Mouse (Mus musculus) thymus, adult 18-20 months (tissue): Measurements from ENCODE around the gene 4933427D14Rik.
"Not testable (repeated sequence)": the region's sequence is repeated elsewhere in the genome, so short reads cannot be mapped to it uniquely, and the experiment has no call there.

Experiments
- DNase-seq, 2 experiments: peaks; one replicate each; pipeline ENCODE4 v3.0.0; 2022; ENCODE audit warnings: mixed read lengths in 2 of 2

4933427D14Rik gene

DNA sequence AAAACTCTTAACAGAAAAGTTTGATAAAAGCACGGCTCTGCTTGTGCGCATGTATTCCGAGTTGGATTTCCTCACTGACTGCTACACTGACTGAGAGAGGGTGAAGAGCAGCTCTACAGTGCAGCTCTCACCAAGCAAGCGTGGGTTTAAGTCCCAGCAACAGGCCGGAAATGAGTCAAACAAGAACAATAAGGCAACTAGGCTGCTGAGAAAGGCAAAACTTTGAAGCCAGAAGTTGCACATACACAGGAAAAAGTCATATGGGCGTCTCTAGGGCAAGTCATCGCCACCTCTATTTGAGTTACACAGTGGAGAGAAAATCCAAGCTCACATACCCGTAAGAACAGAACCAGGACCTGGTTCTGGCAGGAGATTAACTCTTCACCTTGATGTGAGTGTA is 10.8 kb downstream of the 4933427D14Rik start:
- DNase-seq, result no peak

DNA sequence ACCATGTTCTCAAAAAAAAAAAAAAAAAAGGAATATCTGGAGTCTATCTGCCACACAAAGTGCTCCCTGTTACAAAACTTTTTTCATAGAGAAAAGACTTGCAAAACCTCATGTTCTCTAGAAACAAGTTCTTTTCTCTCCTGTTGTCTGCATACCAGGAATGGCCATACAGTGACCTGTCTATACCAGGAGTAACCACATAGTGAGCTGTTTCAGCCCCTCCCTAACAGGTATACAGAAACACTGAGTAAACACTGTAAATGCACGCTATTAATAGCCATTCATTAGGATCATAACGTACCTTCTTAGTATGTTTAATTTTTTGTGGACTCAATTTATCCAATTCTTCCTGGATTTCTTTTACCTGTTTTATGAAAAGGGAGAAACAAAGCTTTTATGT is 13.0 kb downstream of the 4933427D14Rik start:
- DNase-seq, result no peak

DNA sequence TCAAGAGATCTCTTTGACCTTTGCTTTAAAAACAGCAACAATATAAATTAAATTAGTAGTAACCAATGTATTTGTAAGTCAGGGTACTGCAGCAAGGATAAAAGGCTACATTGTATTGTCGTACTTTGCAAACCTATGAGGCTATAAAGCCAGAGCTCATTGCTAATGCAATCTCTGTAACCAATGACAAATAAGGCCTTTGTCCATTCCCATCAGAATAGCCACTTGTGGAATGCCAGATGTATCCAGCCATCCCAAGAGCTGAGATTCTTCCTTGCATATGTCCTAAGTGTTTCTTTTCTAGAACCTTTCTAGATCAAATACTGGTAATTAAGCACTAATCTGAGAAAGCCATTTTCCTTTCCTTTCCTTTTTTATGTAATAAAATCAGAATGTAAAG is 16.4 kb downstream of the 4933427D14Rik start:
- no peak for DNase-seq

DNA sequence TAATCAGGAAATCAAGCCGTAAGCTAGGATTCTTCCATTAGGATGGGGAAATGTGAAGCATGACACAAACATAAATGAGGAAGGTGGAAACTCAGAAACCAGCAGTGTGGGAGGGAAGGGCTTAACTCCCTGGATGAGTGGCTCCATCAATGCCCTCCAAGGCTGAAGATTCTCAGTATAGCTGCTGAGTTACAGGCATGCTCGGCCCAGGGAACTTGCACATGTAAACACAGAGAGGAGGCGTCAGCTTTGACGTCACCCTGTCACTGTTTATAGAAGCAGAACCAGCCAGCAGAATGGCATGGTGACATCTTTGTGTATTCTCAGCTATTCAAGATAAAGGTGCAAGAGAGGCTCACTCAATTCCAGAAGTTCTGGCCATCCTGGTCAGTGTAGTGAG is 23.0 kb downstream of the 4933427D14Rik start:
- no peak for DNase-seq

DNA sequence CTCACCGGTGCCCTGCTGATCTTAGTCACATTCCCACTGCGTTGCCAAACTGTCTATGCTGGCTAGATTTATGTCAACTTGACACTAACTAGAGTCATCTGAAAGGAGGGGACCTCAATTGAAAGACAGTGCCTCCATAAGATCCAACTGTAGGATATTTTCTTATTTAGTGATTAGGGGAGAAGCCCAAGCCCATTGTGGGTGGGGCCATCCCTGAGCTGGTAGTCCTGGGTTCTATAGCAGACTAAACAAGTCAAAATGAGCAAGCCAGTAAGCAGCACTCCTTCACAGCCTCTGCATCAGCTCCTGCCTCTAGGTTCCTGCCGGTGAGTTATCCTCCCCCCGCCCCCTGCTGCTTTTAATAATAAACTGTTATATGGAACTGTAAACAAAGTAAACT is 26.1 kb downstream of the 4933427D14Rik start:
- no peak for DNase-seq

DNA sequence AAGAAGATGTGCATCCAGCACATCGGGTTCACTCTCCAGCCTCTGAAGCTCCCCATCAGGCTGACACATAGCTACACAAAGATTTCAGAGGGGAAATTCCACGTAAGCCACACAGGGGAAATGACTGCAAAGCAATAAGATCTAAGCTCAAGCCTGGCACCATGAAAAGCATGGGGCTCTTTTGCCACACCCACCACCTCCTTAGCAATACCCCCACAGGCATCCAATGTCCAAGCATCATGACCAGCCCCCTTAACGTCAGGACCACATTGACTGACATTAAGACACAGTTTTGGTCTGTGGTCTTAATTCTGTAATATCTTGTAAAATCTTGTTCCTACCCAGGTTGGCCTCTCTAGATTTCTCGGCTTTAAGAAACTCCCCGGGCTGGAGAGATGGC is 26.7 kb downstream of the 4933427D14Rik start:
- DNase-seq, result no peak

DNA sequence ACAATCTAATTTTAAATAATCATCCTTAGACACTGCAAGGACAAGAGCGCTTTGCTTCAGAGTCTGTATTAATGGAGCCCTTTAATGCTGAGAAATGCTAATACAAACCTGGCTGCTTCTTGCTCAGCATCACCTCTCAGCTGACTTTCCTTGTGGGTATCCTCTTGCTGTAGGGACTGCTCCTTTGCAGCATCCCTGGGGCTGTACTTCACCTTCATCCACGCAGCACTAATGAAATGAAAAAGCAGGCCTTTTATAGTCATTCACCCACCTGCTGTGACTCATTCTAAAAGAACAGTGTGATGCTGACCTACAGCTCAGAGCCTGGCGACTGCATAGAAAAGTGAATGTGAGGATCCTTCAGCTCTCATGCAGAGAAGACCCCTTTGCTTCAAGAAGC is 30.7 kb downstream of the 4933427D14Rik start:
- DNase-seq, result no peak

DNA sequence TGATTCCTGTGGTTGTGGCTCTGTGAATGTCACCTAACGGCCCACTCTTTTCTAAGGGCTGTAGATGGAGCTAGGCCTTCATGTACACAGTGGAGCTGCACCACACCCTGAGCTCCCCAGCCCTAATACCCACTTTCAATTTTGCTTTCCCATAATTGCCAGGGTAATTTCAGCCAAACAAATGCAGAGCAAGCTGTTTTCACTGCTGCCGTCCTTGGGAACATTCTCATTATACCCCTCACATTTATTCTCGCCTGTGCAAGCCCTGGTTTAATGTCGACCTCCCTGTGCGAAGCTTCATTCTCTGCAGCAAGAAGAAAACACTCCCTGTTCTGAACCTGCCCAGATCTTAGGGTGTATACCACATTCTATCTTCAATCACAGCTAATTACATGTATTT is 31.3 kb downstream of the 4933427D14Rik start:
- no peak for DNase-seq

DNA sequence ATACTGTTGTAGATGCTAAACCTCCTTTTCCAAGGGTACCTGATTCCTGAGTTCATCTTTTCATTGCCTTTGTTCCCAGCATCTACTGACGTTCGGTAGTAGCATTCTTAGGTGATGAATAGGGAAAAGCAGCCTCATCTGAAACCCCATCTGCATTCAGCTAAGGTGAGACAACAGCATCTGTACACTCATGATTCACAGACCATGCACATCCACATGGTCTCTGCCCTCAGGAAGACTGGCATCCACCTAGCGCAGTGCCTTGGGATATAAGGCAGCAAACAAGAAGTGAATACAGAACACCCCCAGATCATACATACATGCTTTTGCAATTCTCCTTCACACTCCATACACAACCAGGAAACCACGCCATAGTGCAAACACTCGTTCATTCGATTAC is 32.5 kb downstream of the 4933427D14Rik start:
- no peak for DNase-seq

DNA sequence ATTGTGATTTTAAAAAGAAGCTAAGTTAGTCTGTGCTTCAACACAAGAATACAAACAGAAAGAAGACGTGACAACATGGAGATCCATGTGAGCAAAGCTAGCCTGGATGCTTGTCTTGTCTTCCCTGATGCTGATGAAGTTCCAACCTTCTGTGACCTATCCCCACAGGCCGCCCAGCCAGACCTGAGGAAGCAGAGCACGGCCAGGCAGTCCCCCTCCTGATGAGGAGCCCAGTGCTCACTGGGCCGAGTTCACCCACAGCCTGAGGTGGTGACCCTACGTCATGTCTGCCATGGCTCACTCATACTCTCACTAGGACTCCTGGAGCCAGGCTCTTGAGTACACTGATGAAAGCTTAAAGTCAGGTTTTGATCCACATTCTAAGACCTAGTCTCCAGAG is 33.8 kb downstream of the 4933427D14Rik start:
- no peak for DNase-seq

DNA sequence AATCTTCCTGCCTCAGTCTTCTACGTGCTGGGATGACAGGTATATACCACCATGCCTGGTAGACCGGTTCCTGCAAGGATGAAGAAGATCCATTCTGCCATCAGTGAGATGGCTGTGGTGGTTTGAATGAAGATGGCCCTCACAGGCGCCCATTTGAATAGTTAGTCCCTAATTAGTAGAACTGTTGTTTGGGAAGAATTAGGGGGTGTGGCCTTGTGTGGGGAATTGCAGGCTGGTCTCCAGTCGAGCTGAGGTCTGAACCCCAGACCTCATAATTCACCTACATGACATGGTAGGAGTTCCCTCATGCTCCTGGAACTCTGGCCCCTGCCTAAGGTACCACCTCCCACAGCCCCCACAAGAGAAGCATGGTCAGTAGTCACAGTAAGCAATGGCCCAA is 35.4 kb downstream of the 4933427D14Rik start:
- DNase-seq, result not testable (repeated sequence)

DNA sequence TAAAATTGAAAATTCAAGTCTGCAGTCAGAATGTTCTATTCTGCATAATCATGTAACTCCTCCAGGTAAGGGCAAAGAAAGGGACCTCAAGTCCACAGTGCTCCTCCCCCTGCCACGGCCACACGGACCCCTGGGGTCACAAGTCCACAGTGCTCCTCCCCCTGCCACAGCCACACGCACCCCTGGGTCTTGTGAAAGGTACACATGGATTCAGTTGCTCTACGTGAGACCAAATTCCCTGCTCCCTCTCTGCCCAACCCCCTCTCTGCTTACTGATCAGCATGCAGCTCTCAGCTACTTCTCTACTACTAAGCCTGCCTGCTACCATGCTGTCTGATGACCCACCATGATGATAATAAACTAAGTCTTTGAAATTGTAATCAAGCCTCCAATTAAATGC is 37.4 kb downstream of the 4933427D14Rik start:
- DNase-seq, result no peak

DNA sequence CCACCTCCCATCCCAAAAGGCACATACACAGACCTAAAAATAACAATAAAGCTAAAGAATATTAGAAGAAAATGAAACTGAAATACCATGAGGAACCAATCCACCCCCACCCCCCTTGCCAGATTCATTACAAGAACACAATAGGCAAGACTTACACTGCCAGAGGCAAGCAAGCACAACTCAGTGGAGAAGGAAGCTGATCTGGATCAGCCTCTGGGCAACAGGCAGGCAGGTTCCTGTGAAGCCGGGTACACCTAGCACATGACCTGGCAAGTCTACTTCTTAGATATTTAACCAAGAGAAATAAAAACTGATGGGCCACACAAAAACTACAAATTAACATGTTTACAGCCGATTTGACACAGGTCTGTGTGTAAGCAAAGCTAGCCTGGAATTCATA is 44.1 kb downstream of the 4933427D14Rik start:
- no peak for DNase-seq

DNA sequence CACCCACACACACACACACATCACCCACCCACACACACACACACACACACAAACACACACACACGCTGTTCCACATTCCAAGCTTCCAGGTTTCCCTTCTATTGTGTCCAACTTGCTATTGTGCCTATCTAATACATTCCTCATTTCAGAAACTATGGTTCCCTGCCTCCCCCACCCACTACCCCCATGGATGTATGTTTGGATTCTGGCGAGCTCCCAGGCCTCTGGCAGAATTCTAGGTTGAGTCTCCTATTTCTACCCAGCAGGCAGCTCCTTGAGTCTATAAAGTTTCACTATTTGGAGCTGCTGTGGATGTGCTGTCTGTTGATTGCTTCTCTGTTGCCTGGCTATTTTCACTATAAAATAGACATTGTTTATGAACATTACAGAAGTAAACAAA is 50.6 kb downstream of the 4933427D14Rik start:
- no peak for DNase-seq

DNA sequence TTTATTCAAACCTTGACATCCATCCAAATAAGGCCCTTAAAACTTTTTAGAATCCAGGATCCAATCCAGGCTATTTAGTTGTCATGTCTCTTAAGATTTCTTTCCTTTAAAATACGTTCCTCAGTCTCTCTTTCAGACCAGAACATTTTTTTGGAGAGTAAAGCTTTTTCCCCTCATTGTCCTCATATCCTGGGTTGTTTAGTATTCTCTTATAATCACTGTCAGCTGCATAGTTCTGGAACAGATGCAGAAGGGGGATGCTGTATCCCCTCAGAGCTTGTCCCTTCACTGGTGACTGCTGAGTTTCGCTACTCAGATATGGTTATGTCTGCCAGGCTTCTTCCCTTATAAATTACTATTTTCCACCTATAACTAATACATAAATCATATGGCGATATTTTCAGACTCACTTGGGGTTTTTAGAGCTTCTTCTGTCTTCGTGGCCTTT is 51.3 kb downstream of the 4933427D14Rik start:
- DNase-seq, result no peak

DNA sequence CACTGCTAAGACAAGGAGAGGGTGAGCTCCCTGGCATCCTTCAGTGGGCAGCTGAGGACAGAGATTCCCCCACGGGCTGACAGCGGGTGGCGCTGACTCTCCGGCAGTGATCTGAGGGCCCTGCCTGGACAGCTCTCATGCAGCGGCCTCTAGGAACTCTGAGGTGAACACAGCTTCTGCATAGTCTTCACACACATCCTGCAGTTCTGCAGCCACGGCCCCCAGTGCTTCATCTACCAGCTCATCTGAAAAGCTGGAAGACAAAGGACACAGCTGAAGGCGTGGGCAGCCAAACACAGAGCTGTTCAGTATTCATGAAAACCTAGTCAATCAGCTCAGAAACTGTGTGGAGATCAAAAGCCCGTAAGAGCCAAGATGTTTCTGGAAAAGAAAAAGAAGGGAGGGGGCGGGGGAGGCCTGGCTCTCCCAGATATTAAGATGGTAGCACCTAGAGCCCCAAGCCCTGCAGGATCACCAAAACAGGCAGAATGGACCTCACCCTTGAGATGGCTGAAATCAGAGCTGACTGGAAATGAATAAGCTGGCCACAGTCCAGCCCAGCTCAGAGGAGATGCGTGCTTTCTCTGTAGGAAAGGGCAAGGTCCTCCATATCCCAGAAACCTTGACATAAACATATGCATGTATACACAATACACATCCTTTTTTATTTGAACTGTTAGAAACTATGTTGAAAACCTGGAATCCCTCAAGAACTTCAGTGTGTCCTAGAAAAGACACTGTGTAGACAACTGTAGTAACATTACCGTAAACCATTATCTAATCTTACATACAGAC is 51.9 kb downstream of the 4933427D14Rik start:
- DNase-seq, result no peak

DNA sequence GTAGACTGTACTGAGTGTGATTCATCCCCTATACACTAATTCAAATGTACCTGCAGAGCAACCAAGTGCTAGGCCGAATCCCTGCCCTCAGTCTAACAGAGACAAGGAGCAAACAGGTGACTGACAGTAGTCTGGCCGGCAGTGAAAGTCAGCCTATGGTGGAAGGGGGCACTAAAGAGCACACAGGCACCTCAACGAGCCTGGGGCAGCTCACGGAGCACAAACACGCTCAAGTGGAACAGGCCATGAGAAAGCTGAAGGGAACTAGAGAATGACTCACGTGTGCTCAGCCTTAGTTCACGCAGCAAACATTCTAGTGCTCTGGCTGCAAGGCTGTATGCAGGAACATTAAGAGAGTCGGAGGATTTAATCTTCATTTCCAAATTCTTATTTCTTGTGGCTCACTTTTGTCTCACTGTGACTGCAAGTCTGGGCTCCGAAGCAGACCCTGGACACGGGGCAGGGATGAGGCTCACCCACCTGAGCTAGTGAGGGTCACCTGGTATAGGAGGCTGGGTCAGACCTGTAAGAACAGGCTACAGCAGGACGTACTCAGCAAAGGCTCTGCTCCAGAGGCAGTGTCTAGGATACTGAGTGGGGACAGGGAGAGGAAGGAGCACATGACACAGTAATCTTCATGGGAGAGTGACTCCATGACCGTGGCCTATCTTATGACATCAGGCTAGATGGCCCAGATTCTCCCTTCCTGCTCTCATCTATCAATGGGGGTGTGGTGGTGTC is 54.0 kb downstream of the 4933427D14Rik start:
- no peak for DNase-seq

DNA sequence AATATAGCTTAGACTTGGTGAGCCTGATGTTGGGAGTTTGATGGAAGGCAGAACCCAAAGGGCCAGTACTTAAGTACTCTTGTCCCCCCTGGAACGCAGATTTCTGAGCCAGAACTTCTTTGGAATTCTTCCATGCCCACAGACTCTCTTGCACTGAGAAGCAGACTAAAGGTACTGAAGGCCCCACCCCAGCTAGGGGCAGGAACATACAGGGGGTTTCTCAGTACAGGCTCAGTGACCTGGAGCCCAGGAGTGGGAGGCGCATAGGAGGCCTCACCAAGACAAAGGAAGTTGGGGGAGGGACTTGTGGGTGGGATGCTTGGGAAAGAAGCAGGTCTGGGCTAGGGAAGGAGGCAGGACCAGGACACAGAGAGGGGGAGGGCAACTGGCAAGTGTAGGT is 56.1 kb downstream of the 4933427D14Rik start:
- no peak for DNase-seq

DNA sequence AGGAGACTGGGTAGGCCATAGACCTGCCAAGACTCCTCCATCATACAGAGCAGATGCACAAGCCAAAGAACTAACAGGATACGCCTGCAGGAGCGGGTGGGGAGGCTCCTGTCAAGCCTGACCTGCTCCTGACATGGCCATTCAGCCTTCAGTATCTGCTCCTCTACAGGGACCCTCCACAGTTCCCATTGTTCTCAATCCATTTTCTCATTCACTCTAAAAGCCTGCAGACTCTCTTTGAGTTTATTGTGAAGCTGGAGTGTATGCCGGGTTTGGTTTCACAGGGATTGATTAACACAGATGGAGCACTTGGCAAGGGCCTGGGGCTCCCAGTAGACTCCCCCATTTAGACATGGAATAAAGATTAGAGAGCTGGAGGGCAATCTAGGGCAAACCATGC is 59.3 kb downstream of the 4933427D14Rik start:
- no peak for DNase-seq

DNA sequence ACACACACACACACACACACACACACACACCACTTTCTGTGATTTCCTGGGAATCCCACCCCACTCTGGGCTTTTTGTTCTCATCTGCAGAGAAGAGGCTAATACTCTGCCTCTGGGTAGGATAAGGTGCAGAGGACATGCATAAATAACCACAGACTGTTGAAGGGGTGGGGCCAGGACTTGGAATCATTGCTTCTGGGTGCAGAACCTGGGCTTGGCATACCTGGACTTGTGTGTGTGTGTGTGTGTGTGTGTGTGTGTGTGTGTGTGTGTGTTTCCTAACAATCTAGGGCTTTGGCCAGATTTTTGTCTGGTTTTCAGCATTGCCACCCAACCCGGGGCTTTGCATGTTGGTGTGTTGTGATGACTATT is 61.4 kb downstream of the 4933427D14Rik start:
- DNase-seq, result no peak

DNA sequence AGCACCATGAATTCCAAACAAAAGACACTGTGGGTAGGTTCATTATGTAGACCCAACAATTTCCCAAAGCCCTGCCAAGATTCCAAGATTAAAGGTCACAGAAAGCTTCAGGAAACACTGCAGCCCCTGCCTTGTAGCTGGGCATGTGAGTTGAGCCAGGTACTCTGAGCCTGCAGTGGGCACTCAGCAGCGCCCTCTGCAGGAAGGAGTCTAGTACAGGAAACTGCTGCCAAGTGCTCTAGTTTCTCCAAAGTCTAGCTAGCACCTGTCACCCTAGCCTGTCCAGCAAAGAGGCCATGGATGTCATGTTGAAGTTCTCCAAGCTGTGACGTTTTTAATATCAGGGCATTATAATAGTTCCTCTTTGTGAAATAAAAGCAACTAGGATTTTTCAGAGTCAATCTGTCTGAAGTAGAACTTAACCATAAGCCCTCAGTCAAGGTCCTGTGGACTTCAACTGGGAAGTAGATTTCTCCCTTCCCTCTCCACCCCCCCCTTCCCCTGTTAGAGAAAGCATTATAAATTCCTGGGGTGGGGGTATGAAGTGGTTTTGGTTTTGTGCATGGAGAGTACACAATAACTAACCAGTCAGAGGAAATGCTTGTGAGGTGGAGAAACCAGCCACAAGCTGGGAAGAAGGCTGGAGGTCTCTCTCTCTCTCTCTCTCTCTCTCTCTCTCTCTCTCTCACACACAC is 61.9 kb downstream of the 4933427D14Rik start:
- no peak for DNase-seq

DNA sequence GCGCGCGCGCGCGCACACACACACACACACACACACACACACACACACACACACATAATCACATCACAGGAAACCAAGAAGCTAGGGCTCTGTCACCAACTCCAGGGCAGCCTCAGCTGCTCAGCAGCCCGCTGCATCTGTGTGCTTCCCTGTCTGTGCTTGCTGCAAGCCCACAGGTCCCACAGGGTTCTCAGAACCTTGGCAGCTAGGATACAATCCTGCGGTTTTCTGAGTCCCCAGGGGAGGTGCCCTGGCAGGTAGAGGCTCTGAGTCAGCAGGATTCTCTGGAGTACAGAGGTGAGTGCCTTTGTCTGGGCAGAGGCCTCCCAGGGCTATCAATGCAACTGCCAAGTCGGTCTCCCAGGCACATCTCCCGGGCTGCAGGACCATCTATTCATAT is 64.4 kb downstream of the 4933427D14Rik start:
- no peak for DNase-seq

DNA sequence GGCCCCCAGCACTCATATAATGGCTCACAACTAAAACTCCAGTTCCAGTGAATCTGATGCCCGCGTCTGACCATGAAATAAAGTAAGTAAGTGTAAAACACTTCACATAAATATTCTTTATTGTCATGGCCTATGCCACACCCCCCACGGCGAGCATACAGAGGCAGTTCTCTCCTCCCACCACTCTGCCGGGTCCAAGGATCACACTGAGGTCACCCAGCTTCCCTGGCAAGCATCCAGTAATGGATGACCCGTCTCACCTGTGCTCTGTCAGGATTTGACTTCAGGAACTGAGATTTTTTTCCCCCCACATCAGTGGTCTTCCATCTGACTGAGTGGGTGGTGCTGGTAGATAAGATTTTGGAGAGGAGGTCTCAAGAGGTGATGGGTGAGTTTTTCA is 67.1 kb downstream of the 4933427D14Rik start:
- no peak for DNase-seq
